Mouse (Mus musculus) embryonic facial prominence, embryonic 10.5 days (tissue): ENCODE measurements around the gene Gm45623. TPM values are rescaled to one million over a fixed set of nuclear protein-coding genes. Genes with fewer than 3 reads are reported as not detected.

ENCODE experiments used
- DNase-seq: peaks from one replicate; pipeline ENCODE4 v3.0.0-alpha.2; 2017; ENCODE audit warnings: low spot score
- H3K27ac ChIP-seq: fragments of 300-500 bp; sonication (generic); replicated peaks from 2 replicates; pipeline ENCODE4 v1.5.1; 2016; ENCODE audit warnings: mild to moderate bottlenecking
- H3K27me3 ChIP-seq: fragments of 300-500 bp; sonication (generic); replicated peaks from 2 replicates; pipeline ENCODE4 v1.6.1; 2016; ENCODE audit warnings: low read depth, mild to moderate bottlenecking; ENCODE audit not compliant: poor library complexity, severe bottlenecking
- H3K36me3 ChIP-seq: fragments of 300-500 bp; sonication (generic); replicated peaks from 2 replicates; pipeline ENCODE4 v1.6.1; 2016; ENCODE audit warnings: mild to moderate bottlenecking, moderate library complexity
- H3K4me1 ChIP-seq: fragments of 300-500 bp; sonication (generic); 2 replicates; pipeline ENCODE4 v1.6.1; 2016
- H3K4me3 ChIP-seq: fragments of 300-500 bp; sonication (generic); 2 replicates; pipeline ENCODE4 v1.5.1; 2016; ENCODE audit warnings: mild to moderate bottlenecking, moderate library complexity
- H3K9me3 ChIP-seq: fragments of 300-500 bp; sonication (generic); 2 replicates; pipeline ENCODE4 v1.6.1; 2016; ENCODE audit warnings: mild to moderate bottlenecking
- WGBS: fragments of 180-500 bp; shearing (Covaris S2); methylation state at CpG from one replicate; pipeline ENCODE4 v1.1.7; 2016; 5-methylcytosine and 5-hydroxymethylcytosine counted together
- polyA plus RNA-seq: library from polyadenylated mRNA; unstranded; fragments of >200 nt; fragmentation: Nextera tagmentation; extraction: Ambion mirVana; gene quantifications from 2 replicates; pipeline ENCODE4 v1.2.1, GENCODE M21; 2016

Gm45623 gene
- polyA plus RNA-seq, 1 experiment from 2014 or later, result 0.26 TPM

DNA sequence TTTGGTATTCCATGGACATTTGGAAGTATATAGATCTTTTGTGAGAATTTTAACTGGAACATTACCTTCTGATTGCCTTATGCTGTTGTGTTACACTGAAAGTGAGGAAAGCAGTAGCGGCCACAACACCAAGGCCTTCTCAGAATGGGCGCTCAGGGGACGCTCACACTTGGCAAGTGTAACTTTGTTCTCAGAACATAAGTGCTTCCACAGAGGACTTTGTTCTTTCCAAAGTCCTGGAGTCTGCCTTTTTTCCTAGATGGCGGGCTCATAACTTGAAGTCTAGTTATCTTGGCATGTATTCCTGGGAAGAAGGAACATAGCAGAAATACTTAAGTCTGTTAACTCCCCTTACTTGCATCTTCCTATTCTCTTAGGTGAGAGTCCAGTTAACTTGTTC is 46.5 kb downstream of the Gm45623 start:
- Histone ChIP-seq H3K4me1 (peaks cover 43% of the 10 kb centered on the region), H3K27ac (no peak overlapping the region), H3K9me3 (no peaks in the 10 kb centered on the region), H3K36me3 (peaks cover 60% of the 10 kb centered on the region), H3K4me3 (no peak overlapping the region), H3K27me3 (no peaks in the 10 kb centered on the region)
- 97% methylated on average over 4 of the region's 4 CpGs for whole genome bisulfite sequencing
- no peak for DNase-seq

DNA sequence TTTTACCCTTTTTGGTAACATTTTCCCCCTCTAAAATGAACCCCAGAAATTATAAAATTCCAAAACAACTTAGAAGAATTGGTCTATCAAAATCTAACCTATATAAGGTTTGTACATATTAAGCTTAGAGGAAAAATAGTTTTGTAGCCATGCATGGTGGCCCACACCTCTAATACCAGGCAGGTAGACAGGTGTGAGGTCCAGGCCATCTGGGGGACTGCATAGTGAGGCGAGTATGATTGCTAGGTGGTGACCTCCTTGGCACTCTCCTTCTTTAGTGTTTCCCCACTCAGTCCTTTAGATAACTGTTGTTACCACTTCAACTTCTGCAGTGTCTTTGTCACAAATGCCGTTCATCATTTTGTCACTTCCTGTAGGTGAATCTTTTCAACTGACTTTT is 49.0 kb downstream of the Gm45623 start:
- H3K36me3 ChIP-seq, result peaks cover 39% of the 10 kb centered on the region
- H3K27me3 ChIP-seq, result no peaks in the 10 kb centered on the region
- H3K4me1 ChIP-seq, result peaks cover 48% of the 10 kb centered on the region
- WGBS, result 68% methylated on average over 2 of the region's 2 CpGs
- no peak for DNase-seq
- H3K4me3 ChIP-seq, result peak overlapping the region; percentile 92
- H3K27ac ChIP-seq, result peak overlapping the region; percentile 99; the same call in 1 of the 2 replicates
- 0 out of 2 replicates have a peak, but pooled peaks cover under 1% of the 10 kb centered on the region for H3K9me3 ChIP-seq

DNA sequence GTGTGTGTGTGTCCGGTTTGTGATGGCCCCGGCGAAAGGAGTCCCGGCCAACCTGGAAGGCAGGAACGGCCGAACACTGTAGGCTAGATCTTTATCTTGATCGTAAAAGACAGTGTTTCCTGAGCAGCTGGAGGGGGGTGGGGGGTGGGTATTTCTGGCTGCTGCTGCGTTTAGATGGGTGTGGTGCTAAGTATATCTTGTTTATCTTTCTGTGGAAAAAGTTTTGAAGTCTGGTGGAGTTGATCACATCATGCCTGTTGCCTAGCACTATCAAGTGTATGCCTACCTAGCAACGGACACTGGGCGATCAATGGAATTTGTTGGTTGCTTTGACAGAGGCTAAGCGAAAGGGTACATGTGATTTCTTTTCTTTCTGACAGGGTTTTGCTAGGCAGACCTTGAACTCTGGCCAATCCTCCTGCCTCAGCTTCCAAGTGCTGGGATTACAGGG is 49.7 kb downstream of the Gm45623 start:
- H3K4me1 ChIP-seq, result peaks cover 46% of the 10 kb centered on the region
- DNase-seq, result no peak
- H3K4me3 ChIP-seq, result peak overlapping the region; percentile 92
- H3K27me3 ChIP-seq, result no peaks in the 10 kb centered on the region
- peak overlapping the region; percentile 99 for H3K27ac ChIP-seq
- WGBS, result 2% methylated on average over 11 of the region's 11 CpGs
- peaks cover 32% of the 10 kb centered on the region for H3K36me3 ChIP-seq
- 0 out of 2 replicates have a peak, but pooled peaks cover 3% of the 10 kb centered on the region for H3K9me3 ChIP-seq

DNA sequence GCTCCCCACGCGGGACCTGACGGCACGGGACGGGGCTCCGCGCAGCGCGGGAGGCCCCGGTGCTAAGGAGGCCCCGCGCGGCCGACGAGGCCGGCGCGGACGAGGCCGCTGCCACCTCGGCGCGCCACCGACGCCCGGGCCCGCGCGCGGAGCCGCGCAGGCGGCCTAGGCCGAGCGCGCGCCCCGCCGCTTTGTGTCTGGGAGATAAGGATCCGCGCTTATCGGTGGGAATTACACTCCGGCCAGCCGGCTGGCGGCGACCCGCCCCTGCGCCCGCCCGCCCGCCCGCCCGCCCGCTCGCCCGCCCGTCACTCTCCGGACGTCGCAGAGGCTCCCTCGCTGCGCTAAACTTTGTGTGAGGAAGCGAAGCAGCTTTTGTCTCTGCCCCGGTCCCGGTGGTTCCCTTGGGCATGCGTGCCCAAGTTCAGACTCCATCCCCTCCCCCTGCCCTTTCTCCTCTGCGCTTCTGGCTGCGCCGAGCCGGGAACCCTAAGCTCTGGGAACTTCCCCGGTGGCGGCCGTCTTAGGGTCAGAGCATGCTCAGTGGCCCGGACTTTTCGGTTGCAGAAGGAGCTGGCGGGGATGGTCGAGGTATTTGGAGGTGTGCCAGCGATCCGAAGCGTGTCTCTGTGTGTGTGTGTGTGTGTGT is 50.3 kb downstream of the Gm45623 start:
- Histone ChIP-seq H3K36me3 (peaks cover 27% of the 10 kb centered on the region), H3K4me3 (peak overlapping the region; percentile 92), H3K27me3 (no peaks in the 10 kb centered on the region), H3K27ac (peak overlapping the region; percentile 99), H3K9me3 (0 out of 2 replicates have a peak, but pooled peaks cover 3% of the 10 kb centered on the region), H3K4me1 (peaks cover 52% of the 10 kb centered on the region)
- peak; percentile 84 for DNase-seq
- under 1% methylated on average over 80 of the region's 80 CpGs for WGBS

DNA sequence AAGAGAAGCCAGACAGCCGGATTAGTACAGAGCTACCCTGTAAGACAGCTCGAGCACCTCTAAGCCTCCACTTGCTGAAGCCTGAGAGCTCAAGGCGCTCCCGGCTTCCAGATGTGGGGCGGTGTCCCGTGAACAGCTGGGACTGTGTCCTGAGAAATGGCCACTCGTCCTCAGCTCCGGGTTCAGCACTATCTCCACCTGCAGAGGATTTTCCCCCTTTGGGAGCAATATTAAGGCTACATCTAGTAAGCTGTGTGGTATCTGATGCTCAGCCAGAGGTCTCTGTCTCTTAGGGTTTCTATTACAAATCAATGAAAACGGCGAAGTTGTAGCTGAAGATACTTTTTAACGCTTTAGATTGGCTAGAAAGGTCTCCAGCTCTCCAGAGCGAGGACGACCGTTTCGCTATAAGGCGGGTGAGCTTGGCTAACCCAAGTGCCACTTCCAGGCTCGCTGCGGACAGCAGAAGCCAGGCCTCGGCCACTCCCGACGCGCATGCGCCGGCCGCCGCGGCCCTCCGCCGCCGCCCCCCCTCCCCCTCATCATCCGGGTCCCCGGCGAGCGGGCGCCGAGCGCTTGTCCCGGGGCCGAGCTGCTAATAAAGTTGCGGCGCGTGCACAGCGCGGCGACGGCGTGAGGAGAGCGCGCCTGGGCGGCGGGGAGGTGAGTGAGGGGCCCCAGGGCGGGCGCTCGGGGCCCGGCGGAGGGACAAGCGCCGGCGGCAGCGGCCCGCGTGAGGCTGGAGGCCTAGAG is 51.0 kb downstream of the Gm45623 start, which contains the start of gene Smad5:
TSS of gene Smad5 (plus strand) at position 542 of the 753 bp plus-strand sequence.
- Histone ChIP-seq H3K27me3 (no peaks in the 10 kb centered on the region), H3K9me3 (0 out of 2 replicates have a peak, but pooled peaks cover 3% of the 10 kb centered on the region), H3K4me1 (peaks cover 59% of the 10 kb centered on the region), H3K4me3 (peak within 1 kb of the TSS; percentile 92), H3K27ac (peak within 1 kb of the TSS; percentile 99), H3K36me3 (peaks cover 20% of the 10 kb centered on the region)
- DNase-seq, result peak; percentile 97
- WGBS, result 3% methylated on average over 62 of the region's 62 CpGs

Other genes with a start within 250 kb of the Gm45623 start
- gene Fbxl21, start 231.4 kb downstream of the Gm45623 start, polyA plus RNA-seq, result 1.3 TPM in 2 replicates
- gene Lect2, start 205.3 kb downstream of the Gm45623 start, polyA plus RNA-seq, result not detected in 2 replicates
- gene Tgfbi, start 144.3 kb downstream of the Gm45623 start, polyA plus RNA-seq, result 50.1 and 65.4 TPM in 2 replicates
- gene Smad5, start 50.8 kb downstream of the Gm45623 start, polyA plus RNA-seq, result 41.7 and 44.3 TPM in 2 replicates
- not detected in 2 replicates for gene Trpc7, start 142.2 kb upstream of the Gm45623 start, polyA plus RNA-seq